Mouse (Mus musculus) liver, postnatal 0 days (tissue): Measurements from ENCODE around the gene Pkd1l2.
A peak's percentile ranks its signal among the peaks of the same experiment; 100 is the strongest.

ENCODE experiments used
- CTCF ChIP-seq: sonication (generic); IDR thresholded peaks from 2 replicates; pipeline ENCODE4 v1.5.1; 2016; ENCODE audit warnings: antibody characterized with exemption, low read depth
- EP300 ChIP-seq: IDR thresholded peaks from 2 replicates; pipeline ENCODE4 v1.6.1; 2016; ENCODE audit warnings: antibody characterized with exemption, low read depth, mild to moderate bottlenecking

- peak; percentile 67 for TF ChIP-seq CTCF
- no peak for TF ChIP-seq EP300
These were observed 28.8 kb downstream of the Pkd1l2 start for GRCm38 (mm10) chr8:117053135-117054079.
